Mouse (Mus musculus) kidney, adult 11 months (tissue): ENCODE measurements around the gene Ing1.

Experiments
- DNase-seq: peaks from one replicate; pipeline ENCODE4 v3.0.0; 2022

The Ing1 gene

GRCm38 (mm10) chr8:11593222-11593884, 38.0 kb downstream of the Ing1 start:
- no peak for DNase-seq

GRCm38 (mm10) chr8:11600301-11600951, 45.1 kb downstream of the Ing1 start:
- DNase-seq: no peak

GRCm38 (mm10) chr8:11602006-11602680, 46.8 kb downstream of the Ing1 start:
- peak; percentile 59 for DNase-seq

GRCm38 (mm10) chr8:11608848-11609247, 53.5 kb downstream of the Ing1 start:
- DNase-seq: no peak
